Mouse (Mus musculus): ENCODE measurements at regions not wholly inside any gene's neighbourhood (a gene's known extent, or its start where the extent isn't known, plus 50 kb on each side); places are given as distances from the start of the nearest gene placed in this dataset.

DNA sequence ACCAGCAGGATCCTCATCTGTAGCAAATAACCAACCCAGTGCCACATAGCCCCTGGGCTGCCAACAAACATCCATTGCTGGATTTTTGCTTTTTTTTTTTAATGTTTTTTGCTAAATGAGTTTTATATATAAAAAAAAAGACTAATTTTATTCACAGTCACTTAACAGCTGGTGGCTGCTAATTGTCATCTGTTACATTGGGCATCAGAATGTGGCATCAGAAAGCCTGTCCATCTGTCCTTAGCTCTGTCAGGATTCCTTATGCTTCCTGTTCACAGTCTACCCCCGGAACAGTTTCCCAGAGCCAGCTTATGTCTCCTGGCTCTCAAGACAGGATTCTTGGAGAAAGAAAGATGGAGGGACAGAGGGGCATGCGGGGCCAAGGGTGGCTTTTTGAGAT, 132.1 kb downstream of the Gm19935 start:
- H3K27me3 ChIP-seq (ENCODE audit: low read depth, poor library complexity, severe bottlenecking), result no peaks in the 10 kb centered on the region
- no peaks in the 10 kb centered on the region for H3K4me1 ChIP-seq
- H3K4me3 ChIP-seq, result no peak overlapping the region
- H3K27ac ChIP-seq, result no peak overlapping the region
- 96% methylated on average over 2 of the region's 2 CpGs for WGBS
- no peaks in the 10 kb centered on the region for H3K9me3 ChIP-seq (replicated peaks)
- no peaks in the 10 kb centered on the region for H3K36me3 ChIP-seq
- no peak for DNase-seq (ENCODE audit: low spot score)

DNA sequence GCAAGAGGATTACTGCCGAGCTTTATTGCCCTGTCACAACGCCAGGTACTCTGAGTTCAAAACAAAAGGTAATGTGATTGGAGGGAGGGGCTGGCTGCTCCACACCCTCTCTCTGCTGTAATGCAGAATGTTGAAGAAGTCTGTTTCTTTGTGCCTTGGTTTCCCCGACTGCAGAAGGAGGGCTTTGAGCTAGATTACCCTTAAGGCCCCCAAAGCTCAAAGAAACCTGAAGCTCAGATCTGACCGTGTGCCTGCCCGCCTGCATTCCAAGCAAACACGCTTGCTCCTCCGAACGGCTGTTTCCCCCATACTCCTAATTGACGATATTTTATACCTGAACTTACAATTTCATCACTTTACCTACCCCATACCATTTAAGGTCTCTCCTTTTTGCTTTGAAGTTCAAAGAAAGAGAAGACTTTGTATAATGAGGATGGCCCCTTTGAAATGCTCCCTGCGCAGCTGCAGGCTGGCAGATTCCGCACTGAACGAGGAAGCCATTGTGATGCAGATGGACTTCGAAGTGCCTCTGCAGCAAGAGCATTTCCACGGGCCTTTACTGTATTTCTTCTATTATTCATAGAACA, 146.6 kb downstream of the Gm19935 start:
- H3K9me3 ChIP-seq (replicated peaks), result no peaks in the 10 kb centered on the region
- no peaks in the 10 kb centered on the region for H3K36me3 ChIP-seq
- peak overlapping the region; percentile 49 for H3K4me3 ChIP-seq
- peaks cover 18% of the 10 kb centered on the region for H3K27me3 ChIP-seq (ENCODE audit: low read depth, poor library complexity, severe bottlenecking)
- peak; percentile 52 for DNase-seq (ENCODE audit: low spot score)
- peak overlapping the region; percentile 71 for H3K27ac ChIP-seq
- 1% methylated on average over 14 of the region's 14 CpGs for WGBS
- peaks cover 3% of the 10 kb centered on the region; the same call in 1 of the 2 replicates for H3K4me1 ChIP-seq

DNA sequence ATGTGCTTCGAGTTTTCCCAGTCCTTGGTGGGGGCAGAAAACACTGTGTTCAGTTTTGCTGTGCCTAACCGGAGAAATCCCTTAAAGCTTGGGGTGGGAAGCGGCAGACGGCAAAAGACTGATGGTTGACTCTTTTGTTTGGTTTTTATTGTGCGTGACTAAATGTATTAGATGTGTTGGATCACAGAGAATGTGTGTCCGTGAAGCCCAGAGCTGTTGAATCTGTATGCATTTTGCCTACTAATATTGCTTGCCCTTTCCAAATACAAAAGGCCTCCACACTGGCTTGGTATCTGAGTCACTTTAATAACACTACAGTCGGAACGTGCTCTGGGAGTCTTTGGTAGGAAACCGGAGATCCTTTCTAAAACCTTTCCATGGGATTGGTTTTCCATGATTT, 147.8 kb downstream of the Gm19935 start:
- Histone ChIP-seq H3K4me1 (peaks cover 3% of the 10 kb centered on the region; the same call in 1 of the 2 replicates), H3K9me3 (replicated peaks) (no peaks in the 10 kb centered on the region), H3K36me3 (no peaks in the 10 kb centered on the region), H3K27ac (no peak overlapping the region), H3K4me3 (no peak overlapping the region), H3K27me3 (ENCODE audit: low read depth, poor library complexity, severe bottlenecking) (peaks cover 18% of the 10 kb centered on the region)
- no peak for DNase-seq (ENCODE audit: low spot score)
- WGBS, result 76% methylated on average over 9 of the region's 9 CpGs

DNA sequence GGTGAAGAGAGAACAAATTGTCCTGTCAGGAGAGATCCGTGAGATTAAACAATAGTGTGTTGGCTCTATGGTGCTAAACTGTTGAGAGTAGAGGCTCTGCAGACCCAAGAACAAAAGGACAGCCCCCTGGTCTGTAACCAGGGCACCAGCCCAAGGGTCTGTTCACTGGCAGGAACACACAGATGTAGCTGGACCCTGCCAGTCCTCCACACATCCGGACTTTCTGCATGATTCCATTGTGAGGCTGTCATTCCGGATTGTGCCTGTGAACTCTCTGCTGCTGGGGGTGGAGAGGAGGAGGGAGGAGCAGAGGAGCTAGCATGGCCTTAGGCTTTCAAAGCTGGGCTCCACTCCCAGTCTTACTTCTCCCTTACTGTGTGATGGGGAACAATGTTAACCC, 158.1 kb downstream of the Gm19935 start:
- DNase-seq (ENCODE audit: low spot score), result no peak
- Histone ChIP-seq H3K4me3 (no peak overlapping the region), H3K4me1 (no peaks in the 10 kb centered on the region), H3K27ac (no peak overlapping the region), H3K9me3 (replicated peaks) (no peaks in the 10 kb centered on the region; the same call in 1 of the 2 replicates), H3K36me3 (no peaks in the 10 kb centered on the region), H3K27me3 (ENCODE audit: low read depth, poor library complexity, severe bottlenecking) (no peaks in the 10 kb centered on the region)
- 35% methylated on average over 3 of the region's 3 CpGs for WGBS

DNA sequence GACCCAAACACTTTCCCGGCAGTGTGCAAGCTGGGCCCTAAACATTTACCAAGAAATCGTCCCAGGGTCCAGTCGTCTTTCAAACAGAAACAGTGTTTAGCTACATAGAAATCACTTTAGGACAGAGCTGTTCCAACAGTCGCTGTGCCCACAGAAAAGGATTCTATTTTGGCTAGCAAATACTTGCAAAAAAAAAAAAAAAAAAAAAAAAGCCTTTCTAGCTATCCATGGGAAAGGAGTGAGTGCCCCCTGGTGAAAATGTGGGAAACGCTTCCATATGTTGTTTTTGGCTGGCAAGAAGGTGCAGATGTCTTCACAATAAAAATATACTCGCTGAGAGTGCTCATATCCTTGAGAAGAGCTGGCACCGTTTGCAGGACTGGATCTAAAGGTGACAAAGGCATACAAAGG, 159.5 kb downstream of the Gm19935 start:
- DNase-seq (ENCODE audit: low spot score), result peak; percentile 38
- no peaks in the 10 kb centered on the region for H3K4me1 ChIP-seq
- H3K27me3 ChIP-seq (ENCODE audit: low read depth, poor library complexity, severe bottlenecking), result no peaks in the 10 kb centered on the region
- H3K4me3 ChIP-seq, result no peak overlapping the region
- no peaks in the 10 kb centered on the region for H3K36me3 ChIP-seq
- no peaks in the 10 kb centered on the region; the same call in 1 of the 2 replicates for H3K9me3 ChIP-seq (replicated peaks)
- no peak overlapping the region for H3K27ac ChIP-seq
- 53% methylated on average over 7 of the region's 7 CpGs for WGBS

DNA sequence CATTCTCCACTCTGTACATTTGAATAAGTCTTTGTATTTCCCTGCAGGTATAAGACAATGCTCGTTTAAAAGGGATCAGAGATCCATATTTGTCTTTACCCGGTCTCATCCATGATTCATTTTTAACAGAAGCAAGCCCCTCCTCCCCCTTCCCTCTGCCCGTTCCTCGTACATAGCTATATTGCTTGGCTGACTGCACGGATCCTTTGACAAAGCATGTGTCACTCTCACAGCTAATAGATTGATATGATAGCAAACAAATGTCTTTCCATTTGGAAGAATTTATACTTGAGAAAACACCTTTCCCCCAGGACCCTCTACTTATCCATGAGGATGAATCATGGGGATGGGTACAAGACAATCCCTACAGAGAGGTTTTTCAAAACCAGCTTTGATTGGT, 160.1 kb downstream of the Gm19935 start:
- Histone ChIP-seq H3K4me3 (no peak overlapping the region), H3K27ac (no peak overlapping the region), H3K27me3 (ENCODE audit: low read depth, poor library complexity, severe bottlenecking) (no peaks in the 10 kb centered on the region), H3K36me3 (no peaks in the 10 kb centered on the region), H3K4me1 (no peaks in the 10 kb centered on the region), H3K9me3 (replicated peaks) (no peaks in the 10 kb centered on the region; the same call in 1 of the 2 replicates)
- DNase-seq (ENCODE audit: low spot score), result no peak
- 87% methylated on average over 5 of the region's 5 CpGs for WGBS

DNA sequence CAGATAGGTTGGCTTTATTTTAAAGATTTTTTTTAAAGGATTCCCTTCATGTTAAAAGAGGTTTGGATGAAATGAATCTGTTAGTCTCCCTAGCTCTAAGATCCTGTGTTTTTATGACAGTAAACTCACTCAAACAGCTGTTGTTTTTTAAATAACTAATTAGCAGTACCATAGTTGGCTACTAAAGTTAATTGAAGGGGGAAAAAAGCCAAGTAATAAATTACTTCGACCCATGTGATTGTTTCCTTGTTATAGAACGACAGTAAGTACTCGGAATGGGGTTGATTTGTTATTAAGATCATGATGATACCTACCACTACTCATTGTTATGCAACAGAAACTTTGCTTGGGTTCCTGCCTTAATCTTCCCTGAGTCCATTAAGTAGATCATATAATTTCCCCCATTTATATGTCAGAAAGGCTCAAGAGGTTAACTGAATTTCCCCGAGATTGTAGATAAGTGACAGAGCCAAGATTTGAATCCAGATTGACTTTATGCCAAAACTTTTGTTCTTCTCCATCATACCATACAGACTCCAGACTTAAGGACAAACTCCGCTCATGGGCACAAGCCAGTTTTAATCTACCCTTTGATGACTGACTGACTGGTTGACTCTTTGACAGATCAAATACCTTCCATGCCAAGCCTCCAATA, 160.6 kb downstream of the Gm19935 start:
- no peaks in the 10 kb centered on the region for H3K36me3 ChIP-seq
- 73% methylated on average over 5 of the region's 5 CpGs for WGBS
- no peak overlapping the region for H3K4me3 ChIP-seq
- no peaks in the 10 kb centered on the region for H3K4me1 ChIP-seq
- H3K9me3 ChIP-seq (replicated peaks), result no peaks in the 10 kb centered on the region
- no peaks in the 10 kb centered on the region for H3K27me3 ChIP-seq (ENCODE audit: low read depth, poor library complexity, severe bottlenecking)
- DNase-seq (ENCODE audit: low spot score), result no peak
- no peak overlapping the region for H3K27ac ChIP-seq

DNA sequence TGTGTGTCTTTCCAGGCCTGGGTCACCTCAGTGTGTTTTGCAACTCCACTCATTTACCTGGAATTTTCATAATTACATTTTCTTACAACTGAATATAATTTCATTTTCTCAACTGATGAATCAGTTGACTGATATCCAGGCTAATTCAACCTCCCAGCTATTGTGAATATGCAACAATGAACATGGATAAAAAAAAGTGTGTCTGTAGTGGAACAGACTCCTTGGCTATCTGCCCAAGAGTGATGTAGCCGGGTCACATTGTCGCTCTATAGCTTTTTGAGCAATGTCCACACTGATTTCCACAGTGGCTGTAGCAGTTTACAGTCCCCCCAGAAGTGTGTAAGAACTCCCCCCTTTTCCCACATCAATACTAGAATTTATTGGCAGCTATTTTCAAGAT, 162.4 kb downstream of the Gm19935 start:
- Histone ChIP-seq H3K27ac (no peak overlapping the region), H3K4me1 (no peaks in the 10 kb centered on the region), H3K36me3 (no peaks in the 10 kb centered on the region), H3K27me3 (ENCODE audit: low read depth, poor library complexity, severe bottlenecking) (no peaks in the 10 kb centered on the region), H3K4me3 (no peak overlapping the region), H3K9me3 (replicated peaks) (no peaks in the 10 kb centered on the region)
- WGBS, result 93% methylated on average over 2 of the region's 2 CpGs
- DNase-seq (ENCODE audit: low spot score), result no peak

DNA sequence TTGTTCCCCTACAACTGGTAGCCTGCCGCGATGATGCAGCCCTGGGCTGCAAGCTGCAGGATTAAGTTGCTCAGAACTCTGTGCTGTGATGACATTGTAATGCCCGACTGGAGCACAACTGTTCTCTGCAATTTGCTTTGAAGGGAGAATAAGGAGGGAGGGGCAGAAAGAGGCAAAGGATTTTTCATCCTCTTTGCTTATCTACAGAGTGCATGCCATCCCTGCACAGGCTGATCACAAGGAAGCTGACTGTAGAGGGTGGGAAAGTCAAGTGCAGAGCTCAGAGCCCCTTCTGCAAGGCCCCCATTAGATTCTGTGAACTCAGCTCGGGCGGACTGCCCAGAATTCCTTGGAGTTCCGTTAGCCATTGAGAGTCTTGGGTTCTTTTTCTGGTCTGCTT, 174.8 kb downstream of the Gm19935 start:
- Histone ChIP-seq H3K4me3 (no peak overlapping the region), H3K36me3 (no peaks in the 10 kb centered on the region), H3K9me3 (replicated peaks) (no peaks in the 10 kb centered on the region), H3K4me1 (no peaks in the 10 kb centered on the region), H3K27me3 (ENCODE audit: low read depth, poor library complexity, severe bottlenecking) (no peaks in the 10 kb centered on the region), H3K27ac (no peak overlapping the region)
- no peak for DNase-seq (ENCODE audit: low spot score)
- WGBS, result 80% methylated on average over 6 of the region's 6 CpGs

DNA sequence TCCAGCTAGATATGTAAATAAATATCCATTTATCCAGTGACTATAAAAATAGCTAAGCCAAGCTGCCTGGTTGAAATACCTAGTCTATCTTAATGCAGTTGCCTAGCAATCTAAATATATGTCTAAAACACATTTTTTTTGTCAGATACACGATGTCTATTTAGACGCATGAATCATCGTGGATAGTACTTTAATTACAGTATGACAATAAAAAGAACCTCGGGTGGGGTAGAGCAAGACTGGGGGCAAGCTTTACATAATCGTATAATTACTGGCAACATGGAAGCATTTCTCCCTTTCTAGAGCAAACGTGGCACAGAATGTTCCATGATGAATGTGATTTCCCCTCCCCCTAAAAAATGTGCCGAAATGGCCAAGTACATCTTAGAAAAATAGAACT, 180.4 kb downstream of the Gm19935 start:
- Histone ChIP-seq H3K27me3 (ENCODE audit: low read depth, poor library complexity, severe bottlenecking) (no peaks in the 10 kb centered on the region), H3K4me3 (no peak overlapping the region), H3K4me1 (peaks cover 14% of the 10 kb centered on the region), H3K9me3 (replicated peaks) (no peaks in the 10 kb centered on the region), H3K36me3 (no peaks in the 10 kb centered on the region), H3K27ac (no peak overlapping the region)
- WGBS, result 87% methylated on average over 7 of the region's 7 CpGs
- DNase-seq (ENCODE audit: low spot score), result no peak

DNA sequence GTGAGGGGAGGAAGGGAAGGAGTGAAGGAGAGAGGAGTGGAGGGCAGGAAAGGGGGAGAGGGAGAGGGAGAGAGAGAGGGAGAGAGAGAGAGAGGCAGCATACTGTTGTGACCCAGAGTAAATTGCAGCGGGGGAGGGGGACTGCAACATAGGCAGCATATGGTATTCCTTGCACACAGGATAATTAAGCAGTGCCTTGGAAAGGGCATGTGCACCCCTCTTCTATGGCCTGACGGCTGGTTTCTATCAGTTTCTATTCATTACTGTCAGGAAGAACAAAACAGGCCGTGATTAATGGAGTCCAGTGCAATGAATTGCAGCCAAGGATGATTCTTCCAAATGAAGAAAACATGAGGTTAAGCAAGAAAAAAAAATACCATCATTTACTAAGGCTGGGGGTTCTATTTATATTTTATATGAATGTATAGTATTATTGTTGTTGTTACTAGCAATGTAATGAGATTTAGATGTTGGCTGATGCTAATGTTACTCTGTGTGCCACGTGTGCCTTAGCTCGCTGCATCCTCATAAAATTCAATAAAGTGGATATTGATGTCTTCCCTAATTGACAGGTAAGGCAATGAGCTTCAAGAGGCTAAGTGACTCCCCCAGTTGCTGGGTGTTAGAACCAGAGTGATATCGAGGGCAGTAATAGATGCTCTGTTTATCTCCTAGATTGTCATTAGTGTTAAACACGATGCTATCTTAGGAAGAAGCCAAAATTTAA, 181.3 kb downstream of the Gm19935 start:
- no peaks in the 10 kb centered on the region for H3K27me3 ChIP-seq (ENCODE audit: low read depth, poor library complexity, severe bottlenecking)
- peaks cover 14% of the 10 kb centered on the region for H3K4me1 ChIP-seq
- H3K4me3 ChIP-seq, result no peak overlapping the region
- H3K27ac ChIP-seq, result no peak overlapping the region
- H3K9me3 ChIP-seq (replicated peaks), result no peaks in the 10 kb centered on the region
- 34% methylated on average over 7 of the region's 7 CpGs for WGBS
- peak; percentile 61 for DNase-seq (ENCODE audit: low spot score)
- no peaks in the 10 kb centered on the region for H3K36me3 ChIP-seq

DNA sequence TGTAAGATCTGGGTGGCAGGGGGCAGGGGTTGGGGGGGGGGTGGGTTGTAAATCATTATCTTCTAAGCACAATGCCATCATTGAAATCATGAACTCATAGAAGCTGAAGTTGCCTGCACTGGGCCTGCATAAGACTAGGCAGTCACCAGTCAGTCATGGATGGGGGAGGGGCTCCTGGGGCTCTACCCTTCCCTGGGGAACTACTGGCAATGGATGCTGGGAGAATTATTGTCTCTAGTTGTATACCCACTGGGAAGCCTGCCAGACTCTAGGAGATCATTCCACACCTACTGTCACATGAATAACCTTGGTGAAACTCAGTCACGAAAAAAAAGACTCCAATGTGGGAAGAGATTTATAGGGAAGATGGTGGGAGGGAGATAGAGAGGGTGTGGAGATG, 186.4 kb downstream of the Gm19935 start:
- Histone ChIP-seq H3K27ac (no peak overlapping the region), H3K4me1 (peaks cover 6% of the 10 kb centered on the region), H3K27me3 (ENCODE audit: low read depth, poor library complexity, severe bottlenecking) (no peaks in the 10 kb centered on the region), H3K9me3 (replicated peaks) (no peaks in the 10 kb centered on the region), H3K36me3 (no peaks in the 10 kb centered on the region), H3K4me3 (no peak overlapping the region)
- WGBS, result 85% methylated on average over 1 of the region's 1 CpGs
- no peak for DNase-seq (ENCODE audit: low spot score)

DNA sequence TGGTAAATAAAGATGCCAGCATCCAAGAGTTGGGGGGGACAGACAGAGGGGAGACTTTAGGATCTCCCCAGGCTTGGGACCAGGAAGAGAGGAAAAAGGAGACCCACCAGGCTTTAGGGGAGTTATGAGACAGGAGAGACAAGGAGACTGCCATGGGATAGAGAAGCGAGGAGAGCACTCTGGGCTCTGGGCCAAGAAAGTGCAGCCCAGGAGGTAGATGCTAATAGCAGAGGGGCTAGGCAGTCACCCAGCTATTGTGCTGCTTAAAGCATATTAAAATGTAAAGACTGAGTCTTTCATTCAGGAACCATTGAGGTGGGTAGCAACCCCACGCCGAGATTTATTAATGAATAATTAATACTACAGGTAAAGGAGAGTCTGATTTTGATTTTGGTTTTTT, 208.8 kb downstream of the Gm19935 start:
- Histone ChIP-seq H3K4me3 (no peak overlapping the region), H3K27me3 (ENCODE audit: low read depth, poor library complexity, severe bottlenecking) (no peaks in the 10 kb centered on the region), H3K36me3 (no peaks in the 10 kb centered on the region), H3K4me1 (no peaks in the 10 kb centered on the region), H3K27ac (no peak overlapping the region), H3K9me3 (replicated peaks) (no peaks in the 10 kb centered on the region)
- no peak for DNase-seq (ENCODE audit: low spot score)
- 89% methylated on average over 3 of the region's 3 CpGs for WGBS
